Mouse (Mus musculus) ES-E14 (cell line): ENCODE results near the gene Grcc10. TPM values are rescaled to one million over a fixed set of nuclear protein-coding genes. Genes with fewer than 3 reads are reported as not detected.

Source experiments
- DNase-seq: peaks from one replicate; pipeline ENCODE4 v3.0.0-alpha.2; 2013; ENCODE audit warnings: low read depth, low spot score
- H3K27ac ChIP-seq: 2 replicates; pipeline ENCODE4 v1.5.1; 2012; ENCODE audit warnings: low read depth, mild to moderate bottlenecking, low read length, moderate library complexity, mixed read lengths; ENCODE audit not compliant: poor library complexity, insufficient read depth, severe bottlenecking
- H3K36me3 ChIP-seq: 2 replicates; pipeline ENCODE4 v1.6.1; 2012; ENCODE audit warnings: mild to moderate bottlenecking, low read length, moderate library complexity, mixed read lengths; ENCODE audit not compliant: control insufficient read depth, poor library complexity, insufficient read depth, severe bottlenecking
- H3K4me1 ChIP-seq, 2 experiments: fragments of 150-350 bp in 1 of 2; sonication (generic) in 1 of 2; 2 replicates each; pipeline ENCODE4 v1.6.1; 2012; ENCODE audit warnings: low read length in 2 of 2, mild to moderate bottlenecking in 1 of 2, mixed read lengths in 1 of 2; ENCODE audit not compliant: control insufficient read depth in 2 of 2, insufficient read depth in 2 of 2, poor library complexity in 1 of 2
- H3K4me3 ChIP-seq, 2 experiments: fragments of 150-350 bp in 1 of 2; sonication (generic) in 1 of 2; 2 replicates each; pipeline ENCODE4 v1.5.1; 2012; ENCODE audit warnings: low read length in 2 of 2, low read depth in 1 of 2, mild to moderate bottlenecking in 1 of 2, mixed read lengths in 1 of 2; ENCODE audit not compliant: insufficient read depth in 1 of 2, poor library complexity in 1 of 2, severe bottlenecking in 1 of 2
- H3K9ac ChIP-seq: 2 replicates; pipeline ENCODE4 v1.6.1; 2012; ENCODE audit warnings: low read depth, mild to moderate bottlenecking, low read length, mixed read lengths; ENCODE audit not compliant: poor library complexity, insufficient read depth, severe bottlenecking
- H3K9me3 ChIP-seq: fragments of 150-350 bp; sonication (generic); 2 replicates; pipeline ENCODE4 v1.6.1; 2012; ENCODE audit warnings: low read depth, mild to moderate bottlenecking, low read length; ENCODE audit not compliant: control insufficient read depth, insufficient read depth
- CHD2 ChIP-seq: IDR thresholded peaks from 2 replicates; pipeline ENCODE4 v1.6.1; 2014; ENCODE audit warnings: mild to moderate bottlenecking, low read depth, low read length, inconsistent platforms
- HCFC1 ChIP-seq: IDR thresholded peaks from 2 replicates; pipeline ENCODE4 v1.6.1; 2012; ENCODE audit warnings: low read length, inconsistent platforms, borderline replicate concordance; ENCODE audit not compliant: insufficient read depth
- MAFK ChIP-seq: IDR thresholded peaks from 2 replicates; pipeline ENCODE4 v1.6.1; 2014; ENCODE audit warnings: mild to moderate bottlenecking, low read depth, low read length, inconsistent platforms; ENCODE audit not compliant: insufficient read depth
- ZC3H11A ChIP-seq: IDR thresholded peaks from 2 replicates; pipeline ENCODE4 v1.6.1; 2012; ENCODE audit warnings: low read depth, mild to moderate bottlenecking, inconsistent platforms, low read length, borderline replicate concordance
- ZNF384 ChIP-seq: IDR thresholded peaks from 2 replicates; pipeline ENCODE4 v1.6.1; 2012; ENCODE audit warnings: low read depth, low read length, inconsistent platforms
- in situ Hi-C, 2 experiments: fragments of 600-800 bp; cut with MboI; formaldehyde crosslinking; loops; one replicate each; pipeline ENCODE4 v1.15.1; 2025; ENCODE audit warnings: low sequenced_read_pairs in 2 of 2, inconsistent platforms in 1 of 2; ENCODE audit not compliant: unreplicated experiment in 2 of 2
- total RNA-seq: library from RNA; depleted of rRNA; stranded (reverse); fragments of 300-350 nt; gene quantifications from 2 replicates; pipeline ENCODE4 v1.2.3, GENCODE M21; 2012

Grcc10 gene
- total RNA-seq, 1 experiment = 108 TPM

DNA sequence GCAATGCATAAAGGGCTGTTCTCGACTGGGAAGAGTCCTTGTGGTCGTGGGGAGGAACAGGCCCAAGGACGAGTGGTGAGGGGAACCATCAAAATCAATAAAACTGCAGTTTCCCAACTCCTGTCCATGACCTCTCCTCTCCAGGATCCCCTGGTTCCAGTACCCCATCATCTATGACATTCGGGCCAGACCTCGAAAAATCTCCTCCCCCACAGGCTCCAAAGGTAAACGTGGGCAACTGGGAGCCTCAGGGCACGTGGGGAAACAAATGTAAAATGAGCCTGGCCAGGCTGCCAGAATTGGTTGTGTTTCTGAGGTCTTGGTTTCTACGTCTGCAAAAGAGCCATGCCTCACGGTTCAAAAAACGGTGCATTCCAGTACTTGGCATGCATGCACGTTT is 28.3 kb downstream of the Grcc10 start:
- DNase-seq = no peak
- in situ Hi-C loops = no loop called here
- no peak for TF ChIP-seq CHD2
- H3K9me3 ChIP-seq = no peaks in the 10 kb centered on the region
- peaks cover 3 to 12% of the 10 kb centered on the region in 2 experiments; a peak in 3 of 4 replicates for H3K4me1 ChIP-seq
- peaks cover 53% of the 10 kb centered on the region for H3K36me3 ChIP-seq
- H3K27ac ChIP-seq = peak overlapping the region; percentile 5; the same call in 1 of the 2 replicates
- H3K4me3 ChIP-seq = peak overlapping the region; percentile 93 to 95
- peak overlapping the region; percentile 92 for H3K9ac ChIP-seq

DNA sequence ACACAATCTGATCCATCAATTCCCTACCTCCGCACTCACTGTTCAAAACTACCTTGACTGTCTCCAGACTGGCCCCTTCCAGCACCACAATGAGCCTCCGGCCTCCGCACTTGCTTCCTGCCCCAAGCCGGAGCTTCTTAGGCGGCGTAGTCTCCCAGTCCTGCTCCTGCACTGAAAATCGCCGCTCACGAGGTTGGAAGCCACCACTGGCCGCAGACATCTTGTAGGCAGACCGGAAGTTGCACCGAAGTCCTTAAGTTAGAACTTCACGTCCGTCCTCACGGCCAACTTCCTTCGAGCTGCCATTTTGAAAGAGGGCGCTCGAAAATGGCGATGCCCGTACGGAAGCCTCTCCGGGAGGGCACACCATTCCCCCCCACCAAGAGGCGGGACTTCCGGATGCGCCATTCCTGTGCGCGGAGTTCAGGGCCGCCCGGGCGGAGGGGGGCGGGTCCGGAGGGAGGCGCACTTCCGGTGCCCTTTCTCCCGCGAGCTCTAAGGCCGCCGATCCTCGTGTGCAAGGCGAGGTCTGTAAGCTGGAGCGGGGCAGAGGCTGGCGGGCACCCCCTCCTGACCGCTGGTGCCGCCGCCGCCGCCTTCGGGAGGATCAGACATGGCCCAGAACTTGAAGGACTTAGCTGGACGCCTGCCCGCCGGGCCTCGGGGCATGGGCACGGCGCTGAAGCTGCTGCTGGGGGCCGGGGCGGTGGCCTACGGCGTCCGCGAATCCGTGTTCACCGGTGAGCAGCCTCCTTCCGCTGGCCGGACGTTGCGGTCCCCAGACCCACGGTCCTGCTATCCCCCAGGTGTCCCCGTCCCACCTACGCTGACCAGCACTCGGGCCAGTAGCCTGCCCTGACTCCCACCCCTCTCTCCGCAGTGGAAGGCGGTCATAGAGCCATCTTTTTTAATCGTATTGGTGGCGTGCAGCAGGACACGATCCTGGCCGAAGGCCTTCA is 29.1 kb downstream of the Grcc10 start, which contains the start of the genes Emg1 and Phb2:
Emg1 (minus strand) TSS at position 355 of the 959 bp plus-strand sequence.
Phb2 (plus strand) TSS at position 513 of the 959 bp plus-strand sequence.
- H3K4me3 ChIP-seq = peak within 1 kb of the TSS; percentile 93 to 95
- peaks cover 3 to 5% of the 10 kb centered on the region in 2 experiments; a peak in 2 of 4 replicates for H3K4me1 ChIP-seq
- peak within 1 kb of the TSS; percentile 83 for H3K27ac ChIP-seq
- H3K36me3 ChIP-seq = peaks cover 51% of the 10 kb centered on the region
- TF ChIP-seq ZC3H11A (no peak), HCFC1 (peak; percentile 91), ZNF384 (peak; percentile 60; the same call in 1 of the 2 replicates)
- DNase-seq = peak; percentile 97
- H3K9me3 ChIP-seq = no peaks in the 10 kb centered on the region
- peak within 1 kb of the TSS; percentile 95 for H3K9ac ChIP-seq
- in situ Hi-C loops = no loop called here

GRCm38 (mm10) chr6:124708289-124708889 is 32.8 kb downstream of the Grcc10 start:
- in situ Hi-C loops = no loop called here
- Histone ChIP-seq H3K9ac (no peak overlapping the region), H3K4me3 (no peak overlapping the region), H3K9me3 (no peaks in the 10 kb centered on the region), H3K36me3 (peaks cover 39% of the 10 kb centered on the region), H3K4me1 (peaks cover 3% of the 10 kb centered on the region in 2 experiments; a peak in 2 of 4 replicates), H3K27ac (no peak overlapping the region)
- TF ChIP-seq MAFK (no peak), HCFC1 (no peak), ZNF384 (no peak), CHD2 (no peak), ZC3H11A (no peak)
- DNase-seq = no peak

DNA sequence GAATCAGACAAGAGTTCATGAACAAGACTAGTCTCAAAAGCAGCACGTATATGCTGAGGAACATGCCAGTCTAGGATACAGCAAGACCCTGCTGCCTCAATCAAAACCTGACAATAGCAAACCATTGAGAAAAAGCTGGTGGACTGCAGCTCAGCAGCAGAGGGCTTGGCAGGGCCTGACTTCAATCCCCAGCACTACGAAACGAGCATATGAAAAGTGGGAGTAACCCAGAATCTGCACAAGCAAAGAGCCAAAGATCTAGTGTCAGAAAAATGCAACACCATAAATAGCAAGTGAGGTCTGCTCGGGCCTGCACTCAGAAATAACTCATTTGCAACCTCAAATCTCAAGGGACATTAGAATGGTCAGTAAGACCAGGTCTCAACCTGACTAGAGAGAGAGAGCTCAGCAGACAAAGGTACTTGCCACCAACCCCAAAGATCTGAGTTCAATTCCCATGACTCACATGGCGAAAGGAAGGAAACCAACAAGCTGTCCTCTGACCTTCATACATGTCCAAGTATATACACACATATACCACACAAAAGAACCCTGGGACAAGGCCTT is 35.0 kb downstream of the Grcc10 start:
- Histone ChIP-seq H3K27ac (no peak overlapping the region), H3K36me3 (peaks cover 55% of the 10 kb centered on the region), H3K9me3 (no peaks in the 10 kb centered on the region), H3K4me3 (no peak overlapping the region), H3K4me1 (peaks cover 3 to 18% of the 10 kb centered on the region in 2 experiments; a peak in 1 of 4 replicates), H3K9ac (no peak overlapping the region)
- in situ Hi-C loops = no loop called here
- no peak for TF ChIP-seq CHD2
- no peak for TF ChIP-seq MAFK
- no peak for TF ChIP-seq HCFC1
- TF ChIP-seq ZNF384 = no peak
- TF ChIP-seq ZC3H11A = no peak
- DNase-seq = no peak
